Mouse (Mus musculus): ENCODE measurements around the gene Copg1. TPM values are rescaled to one million over a fixed set of nuclear protein-coding genes. Genes with fewer than 3 reads are reported as not detected.

The Copg1 gene
- polyA plus RNA-seq, 1 experiment from 2014 or later, result 150 TPM

DNA sequence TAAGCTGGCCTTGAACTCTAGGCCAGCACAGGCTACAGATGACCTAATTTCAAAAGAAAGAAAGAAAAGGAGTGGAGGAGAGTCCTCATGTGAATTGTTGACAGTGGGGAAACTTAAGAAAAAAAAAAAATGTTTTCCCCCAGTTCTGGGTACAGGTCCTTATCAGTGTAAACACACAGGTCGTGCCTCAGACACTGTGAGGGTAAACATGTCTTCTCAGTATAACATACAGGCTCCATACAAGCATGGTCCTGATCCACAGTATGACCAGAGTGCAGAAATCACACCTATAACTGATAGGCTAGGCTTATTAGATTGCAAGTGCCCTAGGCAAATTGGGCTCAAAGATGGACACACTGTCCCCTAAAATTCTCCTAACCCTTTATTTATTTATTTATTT, 17.2 kb upstream of the Copg1 start:
- no peak for ATAC-seq (ENCODE audit: insufficient number of reproducible peaks, low FRiP score, low TSS enrichment, low read depth)
- no peak overlapping the region for H3K4me2 ChIP-seq (ENCODE audit: low read depth, severe bottlenecking)
- no peaks in the 10 kb centered on the region for H3K4me1 ChIP-seq (ENCODE audit: control insufficient read depth, insufficient read depth, low read length)
- no peak overlapping the region for H3K27ac ChIP-seq (replicated peaks; ENCODE audit: low read depth, low read length)
- H3K9me3 ChIP-seq (ENCODE audit: control insufficient read depth, low read length), result no peaks in the 10 kb centered on the region
- H3K27me3 ChIP-seq (ENCODE audit: control insufficient read depth, insufficient read depth, low read length), result no peaks in the 10 kb centered on the region
- H3K9ac ChIP-seq (ENCODE audit: low read length), result no peak overlapping the region
- no peak for DNase-seq (ENCODE audit: low spot score)
- 84% methylated on average over 1 of the region's 1 CpGs for WGBS
- H3K36me3 ChIP-seq (ENCODE audit: control insufficient read depth, insufficient read depth, low read length), result no peaks in the 10 kb centered on the region
- H3K4me3 ChIP-seq (ENCODE audit: low read depth, low read length), result no peak overlapping the region

DNA sequence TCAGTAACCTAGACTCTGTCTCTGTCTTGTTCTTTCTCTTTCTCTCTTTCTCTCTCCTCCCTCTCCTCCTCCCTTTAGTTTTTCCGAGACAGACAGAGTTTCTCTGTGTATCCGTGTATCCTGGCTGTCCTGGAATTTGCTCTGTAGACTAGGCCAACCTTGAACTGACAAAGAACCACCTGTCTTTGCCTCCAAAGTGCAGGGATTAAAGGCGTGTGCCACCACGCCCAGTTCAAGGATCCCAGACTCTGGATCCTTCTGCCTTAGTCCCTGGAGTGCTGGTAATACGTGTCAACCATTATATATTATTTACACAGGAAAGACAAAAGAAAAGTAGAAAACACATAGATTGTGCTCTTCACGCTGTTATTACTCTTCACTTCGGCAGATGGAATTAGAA, 16.4 kb upstream of the Copg1 start:
- H3K27ac ChIP-seq (replicated peaks; ENCODE audit: low read depth, low read length), result no peak overlapping the region
- no peak overlapping the region for H3K4me3 ChIP-seq (ENCODE audit: low read depth, low read length)
- no peaks in the 10 kb centered on the region for H3K9me3 ChIP-seq (ENCODE audit: control insufficient read depth, low read length)
- H3K27me3 ChIP-seq (ENCODE audit: control insufficient read depth, insufficient read depth, low read length), result no peaks in the 10 kb centered on the region
- no peaks in the 10 kb centered on the region for H3K36me3 ChIP-seq (ENCODE audit: control insufficient read depth, insufficient read depth, low read length)
- no peak overlapping the region for H3K9ac ChIP-seq (ENCODE audit: low read length)
- no peaks in the 10 kb centered on the region for H3K4me1 ChIP-seq (ENCODE audit: control insufficient read depth, insufficient read depth, low read length)
- DNase-seq (ENCODE audit: low spot score) (no peak), ATAC-seq (ENCODE audit: insufficient number of reproducible peaks, low FRiP score, low TSS enrichment, low read depth) (no peak)
- WGBS, result 83% methylated on average over 7 of the region's 7 CpGs
- H3K4me2 ChIP-seq (ENCODE audit: low read depth, severe bottlenecking), result no peak overlapping the region

DNA sequence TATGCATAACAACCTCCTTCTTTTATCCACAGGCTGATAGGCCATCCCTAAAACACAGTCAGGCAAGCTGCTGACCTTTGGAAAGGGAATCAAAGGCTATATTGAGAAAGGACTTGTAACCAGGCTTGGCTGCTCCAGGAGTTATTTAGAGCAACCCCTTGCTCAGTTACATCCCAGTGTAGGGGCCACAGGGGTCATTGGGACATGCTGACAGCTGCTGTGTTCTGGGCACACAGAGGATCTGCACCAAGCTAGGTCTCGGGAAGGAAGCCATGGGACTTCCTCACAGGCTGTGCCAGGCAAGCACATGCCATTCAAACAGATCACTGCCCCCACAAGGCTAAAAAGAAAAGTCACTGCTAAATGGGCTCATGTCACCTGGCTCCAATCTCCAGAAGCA, 14.5 kb upstream of the Copg1 start:
- no peak for ATAC-seq (ENCODE audit: insufficient number of reproducible peaks, low FRiP score, low TSS enrichment, low read depth)
- no peak for DNase-seq (ENCODE audit: low spot score)
- Histone ChIP-seq H3K9me3 (ENCODE audit: control insufficient read depth, low read length) (no peaks in the 10 kb centered on the region), H3K4me1 (ENCODE audit: control insufficient read depth, insufficient read depth, low read length) (no peaks in the 10 kb centered on the region), H3K27ac (replicated peaks; ENCODE audit: low read depth, low read length) (no peak overlapping the region), H3K36me3 (ENCODE audit: control insufficient read depth, insufficient read depth, low read length) (no peaks in the 10 kb centered on the region), H3K9ac (ENCODE audit: low read length) (no peak overlapping the region), H3K4me2 (ENCODE audit: low read depth, severe bottlenecking) (no peak overlapping the region), H3K27me3 (ENCODE audit: control insufficient read depth, insufficient read depth, low read length) (no peaks in the 10 kb centered on the region), H3K4me3 (ENCODE audit: low read depth, low read length) (no peak overlapping the region)
- WGBS, result 61% methylated on average over 1 of the region's 1 CpGs

DNA sequence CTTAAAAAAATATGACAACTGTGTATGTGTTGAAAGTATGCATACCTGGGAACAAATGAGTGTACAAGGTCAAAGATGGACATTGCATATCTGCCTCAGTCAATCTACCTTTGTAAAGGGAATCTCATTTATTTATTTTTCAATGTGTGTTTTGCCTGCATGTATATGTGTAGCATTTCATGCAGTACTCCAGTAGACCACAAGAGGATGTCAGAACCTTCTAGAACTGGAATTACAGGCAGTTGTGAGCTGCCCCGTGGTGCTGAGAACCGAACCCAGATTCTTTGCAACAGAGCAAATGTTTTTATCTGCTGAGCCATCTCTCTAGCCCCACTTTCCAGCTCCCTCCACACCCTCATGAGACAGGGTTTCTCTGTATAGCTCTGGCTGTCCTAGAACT, 13.7 kb upstream of the Copg1 start:
- Histone ChIP-seq H3K27me3 (ENCODE audit: control insufficient read depth, insufficient read depth, low read length) (no peaks in the 10 kb centered on the region), H3K36me3 (ENCODE audit: control insufficient read depth, insufficient read depth, low read length) (no peaks in the 10 kb centered on the region), H3K4me1 (ENCODE audit: control insufficient read depth, insufficient read depth, low read length) (no peaks in the 10 kb centered on the region), H3K4me2 (ENCODE audit: low read depth, severe bottlenecking) (no peak overlapping the region), H3K9me3 (ENCODE audit: control insufficient read depth, low read length) (no peaks in the 10 kb centered on the region), H3K4me3 (ENCODE audit: low read depth, low read length) (no peak overlapping the region), H3K27ac (replicated peaks; ENCODE audit: low read depth, low read length) (no peak overlapping the region), H3K9ac (ENCODE audit: low read length) (no peak overlapping the region)
- DNase-seq (ENCODE audit: low spot score), result no peak
- no peak for ATAC-seq (ENCODE audit: insufficient number of reproducible peaks, low FRiP score, low TSS enrichment, low read depth)
- 84% methylated on average over 2 of the region's 2 CpGs for WGBS

GRCm38 (mm10) chr6:87875083-87875482, 12.5 kb upstream of the Copg1 start:
- H3K4me3 ChIP-seq (ENCODE audit: low read depth, low read length), result no peak overlapping the region
- 77% methylated on average over 1 of the region's 1 CpGs for WGBS
- H3K9me3 ChIP-seq (ENCODE audit: control insufficient read depth, low read length), result no peaks in the 10 kb centered on the region
- no peaks in the 10 kb centered on the region for H3K27me3 ChIP-seq (ENCODE audit: control insufficient read depth, insufficient read depth, low read length)
- H3K4me1 ChIP-seq (ENCODE audit: control insufficient read depth, insufficient read depth, low read length), result no peaks in the 10 kb centered on the region
- DNase-seq (ENCODE audit: low spot score), result no peak
- H3K27ac ChIP-seq (replicated peaks; ENCODE audit: low read depth, low read length), result no peak overlapping the region
- no peak for ATAC-seq (ENCODE audit: insufficient number of reproducible peaks, low FRiP score, low TSS enrichment, low read depth)
- H3K9ac ChIP-seq (ENCODE audit: low read length), result no peak overlapping the region
- H3K4me2 ChIP-seq (ENCODE audit: low read depth, severe bottlenecking), result no peak overlapping the region
- H3K36me3 ChIP-seq (ENCODE audit: control insufficient read depth, insufficient read depth, low read length), result no peaks in the 10 kb centered on the region

- no peaks in the 10 kb centered on the region for H3K27me3 ChIP-seq (ENCODE audit: control insufficient read depth, insufficient read depth, low read length)
- DNase-seq (ENCODE audit: low spot score), result no peak
Observed at GRCm38 (mm10) chr6:87875562-87875961, 12.1 kb upstream of the Copg1 start.

DNA sequence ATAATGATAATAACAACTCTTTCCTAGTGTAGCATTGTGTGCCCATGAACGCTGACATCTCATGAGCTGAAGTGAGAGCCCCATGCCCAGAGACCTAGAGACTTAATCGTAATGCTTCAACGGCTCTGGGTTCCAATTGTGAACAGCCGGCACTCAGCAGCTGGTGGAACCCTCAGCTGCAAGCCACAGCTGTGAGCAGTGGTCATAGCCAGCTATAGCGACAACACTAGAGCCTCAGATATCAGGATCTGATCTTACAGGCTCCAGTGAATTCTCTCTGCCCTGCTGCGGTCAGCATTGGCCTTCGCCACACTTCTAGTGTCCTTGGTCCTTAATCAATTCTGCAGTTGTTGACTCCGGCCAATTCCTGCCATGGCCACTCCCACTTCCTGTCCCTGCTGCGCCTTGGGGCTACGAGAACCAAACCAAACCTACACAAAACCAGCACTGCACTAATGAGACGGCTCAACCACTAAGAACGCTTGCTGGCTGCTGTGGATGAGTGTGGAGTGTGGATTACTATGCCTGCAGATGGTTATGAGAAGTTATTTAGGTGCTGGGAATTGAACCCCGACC, 11.5 kb upstream of the Copg1 start:
- no peak for ATAC-seq (ENCODE audit: insufficient number of reproducible peaks, low FRiP score, low TSS enrichment, low read depth)
- no peaks in the 10 kb centered on the region for H3K9me3 ChIP-seq (ENCODE audit: control insufficient read depth, low read length)
- H3K27me3 ChIP-seq (ENCODE audit: control insufficient read depth, insufficient read depth, low read length), result no peaks in the 10 kb centered on the region
- H3K27ac ChIP-seq (replicated peaks; ENCODE audit: low read depth, low read length), result no peak overlapping the region
- no peaks in the 10 kb centered on the region for H3K4me1 ChIP-seq (ENCODE audit: control insufficient read depth, insufficient read depth, low read length)
- DNase-seq (ENCODE audit: low spot score), result peak; percentile 27
- no peak overlapping the region for H3K4me3 ChIP-seq (ENCODE audit: low read depth, low read length)
- H3K4me2 ChIP-seq (ENCODE audit: low read depth, severe bottlenecking), result no peak overlapping the region
- WGBS, result 66% methylated on average over 13 of the region's 13 CpGs
- H3K36me3 ChIP-seq (ENCODE audit: control insufficient read depth, insufficient read depth, low read length), result no peaks in the 10 kb centered on the region
- H3K9ac ChIP-seq (ENCODE audit: low read length), result no peak overlapping the region

More at GRCm38 (mm10) chr6:87875562-87875961, 12.1 kb upstream of the Copg1 start:
- H3K36me3 ChIP-seq (ENCODE audit: control insufficient read depth, insufficient read depth, low read length), result no peaks in the 10 kb centered on the region
- H3K4me3 ChIP-seq (ENCODE audit: low read depth, low read length), result no peak overlapping the region
- WGBS, result 91% methylated on average over 7 of the region's 7 CpGs
- H3K9ac ChIP-seq (ENCODE audit: low read length), result no peak overlapping the region
- H3K9me3 ChIP-seq (ENCODE audit: control insufficient read depth, low read length), result no peaks in the 10 kb centered on the region
- no peaks in the 10 kb centered on the region for H3K4me1 ChIP-seq (ENCODE audit: control insufficient read depth, insufficient read depth, low read length)
- no peak overlapping the region for H3K4me2 ChIP-seq (ENCODE audit: low read depth, severe bottlenecking)
- H3K27ac ChIP-seq (replicated peaks; ENCODE audit: low read depth, low read length), result no peak overlapping the region
- ATAC-seq (ENCODE audit: insufficient number of reproducible peaks, low FRiP score, low TSS enrichment, low read depth), result no peak

DNA sequence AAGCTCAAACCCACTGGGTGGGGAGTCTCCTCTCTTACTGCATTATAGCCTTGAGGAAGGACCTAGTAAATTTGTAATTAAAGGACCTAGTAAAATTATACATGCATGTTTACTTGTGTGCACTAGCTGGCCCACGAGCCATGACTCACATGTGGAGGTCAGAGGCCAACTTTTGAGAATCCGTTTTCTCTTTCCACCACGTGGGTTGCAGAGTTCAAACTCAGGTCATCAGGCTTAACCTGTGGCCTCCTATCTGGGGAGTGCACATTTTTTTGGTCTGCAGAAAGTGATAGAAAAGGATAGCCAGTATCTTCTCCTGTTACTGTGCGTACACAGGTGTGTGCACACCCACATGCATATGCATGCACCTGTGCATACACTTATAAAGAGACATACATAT, 8.6 kb upstream of the Copg1 start:
- no peaks in the 10 kb centered on the region for H3K36me3 ChIP-seq (ENCODE audit: control insufficient read depth, insufficient read depth, low read length)
- 34% methylated on average over 4 of the region's 4 CpGs for WGBS
- DNase-seq (ENCODE audit: low spot score) (no peak), ATAC-seq (ENCODE audit: insufficient number of reproducible peaks, low FRiP score, low TSS enrichment, low read depth) (no peak)
- H3K27ac ChIP-seq (replicated peaks; ENCODE audit: low read depth, low read length), result no peak overlapping the region
- H3K4me2 ChIP-seq (ENCODE audit: low read depth, severe bottlenecking), result no peak overlapping the region
- H3K27me3 ChIP-seq (ENCODE audit: control insufficient read depth, insufficient read depth, low read length), result no peaks in the 10 kb centered on the region
- no peak overlapping the region for H3K9ac ChIP-seq (ENCODE audit: low read length)
- no peak overlapping the region for H3K4me3 ChIP-seq (ENCODE audit: low read depth, low read length)
- no peaks in the 10 kb centered on the region for H3K4me1 ChIP-seq (ENCODE audit: control insufficient read depth, insufficient read depth, low read length)
- no peaks in the 10 kb centered on the region for H3K9me3 ChIP-seq (ENCODE audit: control insufficient read depth, low read length)

GRCm38 (mm10) chr6:87879628-87880027, 8.0 kb upstream of the Copg1 start:
- no peaks in the 10 kb centered on the region for H3K4me1 ChIP-seq (ENCODE audit: control insufficient read depth, insufficient read depth, low read length)
- H3K9ac ChIP-seq (ENCODE audit: low read length), result no peak overlapping the region
- no peaks in the 10 kb centered on the region for H3K36me3 ChIP-seq (ENCODE audit: control insufficient read depth, insufficient read depth, low read length)
- DNase-seq (ENCODE audit: low spot score) (no peak), ATAC-seq (ENCODE audit: insufficient number of reproducible peaks, low FRiP score, low TSS enrichment, low read depth) (no peak)
- no peaks in the 10 kb centered on the region for H3K9me3 ChIP-seq (ENCODE audit: control insufficient read depth, low read length)
- H3K27ac ChIP-seq (replicated peaks; ENCODE audit: low read depth, low read length), result no peak overlapping the region
- no peaks in the 10 kb centered on the region for H3K27me3 ChIP-seq (ENCODE audit: control insufficient read depth, insufficient read depth, low read length)
- 73% methylated on average over 3 of the region's 3 CpGs for WGBS
- H3K4me2 ChIP-seq (ENCODE audit: low read depth, severe bottlenecking), result no peak overlapping the region
- no peak overlapping the region for H3K4me3 ChIP-seq (ENCODE audit: low read depth, low read length)
